Mouse (Mus musculus) stomach, postnatal 0 days (tissue): ENCODE measurements around the gene Tmem88.

Experiments
- CTCF ChIP-seq: IDR thresholded peaks from 2 replicates; pipeline ENCODE4 v1.5.1; 2016; ENCODE audit warnings: antibody characterized with exemption, low read depth, mild to moderate bottlenecking, moderate library complexity
- EP300 ChIP-seq: optimal IDR thresholded peaks from 2 replicates; pipeline ENCODE3; 2016; ENCODE audit warnings: antibody characterized with exemption

- TF ChIP-seq CTCF (peak; percentile 15; the same call in 1 of the 2 replicates), EP300 (peak; percentile 52)
Observed at GRCm38 (mm10) chr11:69413221-69414181, 15.5 kb upstream of the Tmem88 start, which contains the start of gene Kdm6b.
